Mouse (Mus musculus) heart, postnatal 0 days (tissue): ENCODE data around the gene Itch. TPM values are rescaled to one million over a fixed set of nuclear protein-coding genes. Genes with fewer than 3 reads are reported as not detected.

Experiments used
- ATAC-seq: fragments of 200-750 bp; cut with Nextera tagmentation; 2 replicates; pipeline ENCODE4 v1.8.0; 2017; ENCODE audit warnings: low read depth, moderate number of reproducible peaks, moderate library complexity; ENCODE audit not compliant: insufficient read depth
- DNase-seq: peaks from one replicate; pipeline ENCODE4 v3.0.0-alpha.2; 2016; ENCODE audit warnings: low spot score
- H3K27ac ChIP-seq: fragments of 300-500 bp; sonication (generic); 2 replicates; pipeline ENCODE4 v1.5.1; 2014; ENCODE audit warnings: low read depth, mild to moderate bottlenecking
- H3K27me3 ChIP-seq: fragments of 300-500 bp; sonication (generic); 2 replicates; pipeline ENCODE4 v1.6.1; 2014; ENCODE audit warnings: low read length, mixed read lengths; ENCODE audit not compliant: control insufficient read depth, insufficient read depth
- H3K36me3 ChIP-seq: fragments of 300-500 bp; sonication (generic); replicated peaks from 2 replicates; pipeline ENCODE4 v1.6.1; 2014; ENCODE audit warnings: low read length, mixed read lengths; ENCODE audit not compliant: control insufficient read depth, insufficient read depth
- H3K4me1 ChIP-seq: fragments of 300-500 bp; sonication (generic); 2 replicates; pipeline ENCODE4 v1.6.1; 2014; ENCODE audit warnings: antibody characterized with exemption; ENCODE audit not compliant: control insufficient read depth, insufficient read depth
- H3K4me2 ChIP-seq: fragments of 300-500 bp; sonication (generic); 2 replicates; pipeline ENCODE4 v1.6.1; 2014; ENCODE audit warnings: low read depth, mild to moderate bottlenecking, low read length, moderate library complexity
- H3K4me3 ChIP-seq: fragments of 300-500 bp; sonication (generic); 2 replicates; pipeline ENCODE4 v1.5.1; 2014; ENCODE audit warnings: low read depth, low read length
- H3K9ac ChIP-seq: fragments of 300-500 bp; sonication (generic); replicated peaks from 2 replicates; pipeline ENCODE4 v1.6.1; 2014; ENCODE audit warnings: low read depth, low read length, mixed read lengths
- H3K9me3 ChIP-seq: fragments of 300-500 bp; sonication (generic); replicated peaks from 2 replicates; pipeline ENCODE4 v1.6.1; 2016; ENCODE audit warnings: low read length; ENCODE audit not compliant: control insufficient read depth
- CTCF ChIP-seq: IDR thresholded peaks from 2 replicates; pipeline ENCODE4 v1.5.1; 2016; ENCODE audit warnings: antibody characterized with exemption, control low read depth, low read depth
- EP300 ChIP-seq: IDR thresholded peaks from 2 replicates; pipeline ENCODE4 v1.6.1; 2016; ENCODE audit warnings: antibody characterized with exemption, low read depth
- WGBS: fragments of 180-500 bp; shearing (Covaris S2); extraction: QIAGEN DNeasy Blood & Tissue Kit; methylation state at CpG from one replicate; pipeline ENCODE4 v1.1.7; 2014; 5-methylcytosine and 5-hydroxymethylcytosine counted together
- polyA plus RNA-seq: library from polyadenylated mRNA; unstranded; fragments of >200 nt; fragmentation: Nextera tagmentation; extraction: Ambion mirVana; gene quantifications from 2 replicates; pipeline ENCODE4 v1.2.1, GENCODE M21; 2015
- total RNA-seq: library from RNA; depleted of rRNA; stranded (reverse); fragments of >200 nt; gene quantifications from 2 replicates; pipeline ENCODE4 v1.2.3, GENCODE M21; 2014; ENCODE audit warnings: low replicate concordance

The Itch gene
- total and polyA plus RNA-seq, 2 experiments from 2014 or later = 20.5 to 31.9 TPM

DNA sequence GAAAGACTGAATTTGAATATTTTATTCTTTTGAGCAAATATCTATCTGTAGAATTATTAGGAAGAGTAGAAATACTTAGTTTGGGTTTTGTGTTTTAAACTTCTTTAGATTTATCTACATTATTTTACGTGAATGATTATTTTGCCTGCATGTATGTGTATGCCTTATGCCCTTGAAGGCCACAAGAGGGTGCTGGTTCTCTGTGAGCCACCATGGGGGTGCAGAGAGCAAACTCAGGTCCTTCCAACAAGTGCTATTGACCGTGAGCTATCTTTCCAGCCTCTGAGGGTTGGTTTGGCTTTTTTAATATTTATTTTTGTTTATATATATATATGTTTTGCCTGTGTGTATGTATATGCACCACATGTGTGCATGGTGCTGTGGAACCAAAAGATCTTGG, 74.1 kb downstream of the Itch start:
- Histone ChIP-seq H3K36me3 (peaks cover 74% of the 10 kb centered on the region), H3K27ac (no peak overlapping the region), H3K27me3 (no peaks in the 10 kb centered on the region), H3K9ac (no peak overlapping the region), H3K4me2 (no peak overlapping the region), H3K9me3 (no peaks in the 10 kb centered on the region), H3K4me1 (no peaks in the 10 kb centered on the region), H3K4me3 (no peak overlapping the region)
- DNase-seq (no peak), ATAC-seq (peak; percentile 53; the same call in 1 of the 2 replicates)
- WGBS = 78% methylated on average over 2 of the region's 2 CpGs
- TF ChIP-seq CTCF (peak; percentile 61), EP300 (no peak)

- H3K4me1 ChIP-seq = peaks cover 12% of the 10 kb centered on the region
- H3K27ac ChIP-seq = peak overlapping the region; percentile 64
- no peak for TF ChIP-seq EP300
- no peak for TF ChIP-seq CTCF
Observed at GRCm38 (mm10) chr2:155223145-155223544, 89.8 kb downstream of the Itch start.

GRCm38 (mm10) chr2:155224721-155225120, 91.4 kb downstream of the Itch start:
- Histone ChIP-seq H3K4me2 (no peak overlapping the region), H3K36me3 (peaks cover 62% of the 10 kb centered on the region), H3K27ac (peak overlapping the region; percentile 74), H3K4me3 (no peak overlapping the region), H3K9me3 (no peaks in the 10 kb centered on the region), H3K9ac (no peak overlapping the region), H3K27me3 (no peaks in the 10 kb centered on the region), H3K4me1 (peaks cover 12% of the 10 kb centered on the region)
- peak; percentile 43; the same call in 1 of the 2 replicates for TF ChIP-seq EP300
- no peak for TF ChIP-seq CTCF
- peak; percentile 71 for DNase-seq
- ATAC-seq = peak; percentile 82
- WGBS = 33% methylated on average over 7 of the region's 7 CpGs

More at GRCm38 (mm10) chr2:155223145-155223544, 89.8 kb downstream of the Itch start:
- DNase-seq (peak; percentile 51), ATAC-seq (peak; percentile 68)
- Histone ChIP-seq H3K9ac (no peak overlapping the region), H3K4me3 (no peak overlapping the region), H3K36me3 (peaks cover 75% of the 10 kb centered on the region), H3K27me3 (no peaks in the 10 kb centered on the region), H3K9me3 (no peaks in the 10 kb centered on the region), H3K4me2 (no peak overlapping the region)
- WGBS = 56% methylated on average over 2 of the region's 2 CpGs

DNA sequence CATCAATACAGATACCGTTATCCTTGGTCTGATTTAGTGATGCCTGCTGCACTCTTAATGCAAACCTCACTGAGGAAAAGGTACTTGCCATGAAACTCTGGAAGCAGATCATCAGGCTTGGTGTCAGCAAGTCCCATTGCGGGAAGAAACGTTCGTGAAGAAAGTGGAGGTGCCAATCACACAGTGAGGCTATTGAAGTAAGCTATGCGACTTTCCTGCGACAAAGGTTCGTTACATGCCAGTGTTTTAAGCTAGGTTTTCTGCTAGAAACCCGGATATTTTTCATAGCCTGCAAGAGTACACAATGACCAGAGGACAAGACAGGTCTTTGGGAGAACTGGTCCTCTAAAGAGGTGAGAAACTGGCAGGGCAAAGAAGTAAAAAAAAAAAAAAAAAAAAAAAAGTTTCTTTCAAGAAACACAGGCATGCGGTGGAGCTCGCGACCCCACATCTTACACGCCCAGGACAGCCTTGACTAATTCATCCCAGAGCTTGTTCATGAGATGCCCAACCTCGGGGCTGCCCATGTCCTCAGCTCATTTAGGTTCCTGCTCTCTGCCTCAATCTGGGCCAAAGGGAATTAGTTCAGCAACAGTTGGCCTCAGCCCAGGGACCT, 102.5 kb downstream of the Itch start:
- Histone ChIP-seq H3K4me3 (peak overlapping the region; percentile 94), H3K4me1 (peaks cover 25% of the 10 kb centered on the region), H3K27me3 (no peaks in the 10 kb centered on the region), H3K36me3 (0 out of 2 replicates have a peak, but pooled peaks cover 4% of the 10 kb centered on the region), H3K9ac (peak overlapping the region; percentile 87), H3K27ac (peak overlapping the region; percentile 87), H3K9me3 (no peaks in the 10 kb centered on the region), H3K4me2 (peak overlapping the region; percentile 79)
- ATAC-seq = peak; percentile 85
- WGBS = 8% methylated on average over 13 of the region's 13 CpGs
- no peak for TF ChIP-seq CTCF
- no peak for TF ChIP-seq EP300
- no peak for DNase-seq

- DNase-seq = peak; percentile 95
- Histone ChIP-seq H3K9me3 (no peaks in the 10 kb centered on the region), H3K36me3 (0 out of 2 replicates have a peak, but pooled peaks cover 7% of the 10 kb centered on the region), H3K9ac (peak within 1 kb of the TSS; percentile 87), H3K4me2 (peak within 1 kb of the TSS; percentile 79), H3K27ac (peak within 1 kb of the TSS; percentile 87), H3K27me3 (no peaks in the 10 kb centered on the region), H3K4me3 (peak within 1 kb of the TSS; percentile 94), H3K4me1 (peaks cover 25% of the 10 kb centered on the region)
- WGBS = 0% methylated on average over 50 of the region's 50 CpGs
- ATAC-seq = peak; percentile 99
- TF ChIP-seq EP300 = no peak
- TF ChIP-seq CTCF = no peak
Observed at GRCm38 (mm10) chr2:155236362-155236992, 103.2 kb downstream of the Itch start, which contains the start of gene Dynlrb1. TSS of gene Dynlrb1 (plus strand) at chr2:155236533.

GRCm38 (mm10) chr2:155237276-155237675, 104.0 kb downstream of the Itch start:
- Histone ChIP-seq H3K4me2 (peak overlapping the region; percentile 79), H3K9ac (peak overlapping the region; percentile 87), H3K4me3 (peak overlapping the region; percentile 94), H3K4me1 (peaks cover 27% of the 10 kb centered on the region), H3K9me3 (no peaks in the 10 kb centered on the region), H3K36me3 (0 out of 2 replicates have a peak, but pooled peaks cover 7% of the 10 kb centered on the region), H3K27ac (peak overlapping the region; percentile 87), H3K27me3 (no peaks in the 10 kb centered on the region)
- 5% methylated on average over 4 of the region's 4 CpGs for WGBS
- ATAC-seq = no peak
- TF ChIP-seq EP300 (no peak), CTCF (no peak)
- no peak for DNase-seq
